Mouse (Mus musculus) hindbrain, postnatal 0 days (tissue): ENCODE data around the gene B3gat3. TPM values are rescaled to one million over a fixed set of nuclear protein-coding genes. Genes with fewer than 3 reads are reported as not detected.
"Not testable (repeated sequence)": the region's sequence is repeated elsewhere in the genome, so short reads cannot be mapped to it uniquely, and the experiment has no call there.

Experiments used
- ATAC-seq: fragments of 200-750 bp; cut with Nextera tagmentation; 2 replicates; pipeline ENCODE4 v1.8.0; 2017; ENCODE audit warnings: mild to moderate bottlenecking, moderate TSS enrichment, moderate library complexity
- DNase-seq: peaks from one replicate; pipeline ENCODE4 v3.0.0-alpha.2; 2015; ENCODE audit warnings: low spot score
- H3K27ac ChIP-seq: fragments of 300-500 bp; sonication (generic); 2 replicates; pipeline ENCODE4 v1.5.1; 2014; ENCODE audit warnings: mild to moderate bottlenecking
- H3K27me3 ChIP-seq: fragments of 300-500 bp; sonication (generic); 2 replicates; pipeline ENCODE4 v1.6.1; 2014; ENCODE audit warnings: low read length, mixed read lengths; ENCODE audit not compliant: insufficient read depth
- H3K36me3 ChIP-seq: fragments of 300-500 bp; sonication (generic); 2 replicates; pipeline ENCODE4 v1.6.1; 2014; ENCODE audit warnings: low read length, mixed read lengths; ENCODE audit not compliant: insufficient read depth
- H3K4me1 ChIP-seq: fragments of 300-500 bp; sonication (generic); 2 replicates; pipeline ENCODE4 v1.6.1; 2014; ENCODE audit warnings: antibody characterized with exemption, low read length, mixed read lengths; ENCODE audit not compliant: insufficient read depth
- H3K4me2 ChIP-seq: fragments of 300-500 bp; sonication (generic); 2 replicates; pipeline ENCODE4 v1.6.1; 2014; ENCODE audit warnings: low read depth, mild to moderate bottlenecking, low read length, moderate library complexity, mixed read lengths
- H3K4me3 ChIP-seq: fragments of 300-500 bp; sonication (generic); 2 replicates; pipeline ENCODE4 v1.5.1; 2014; ENCODE audit warnings: low read length
- H3K9ac ChIP-seq: fragments of 300-500 bp; sonication (generic); replicated peaks from 2 replicates; pipeline ENCODE4 v1.6.1; 2014; ENCODE audit warnings: mild to moderate bottlenecking, low read length, moderate library complexity, mixed read lengths
- H3K9me3 ChIP-seq: fragments of 300-500 bp; sonication (generic); 2 replicates; pipeline ENCODE4 v1.6.1; 2016; ENCODE audit warnings: low read length, mixed read lengths
- CTCF ChIP-seq: IDR thresholded peaks from 2 replicates; pipeline ENCODE4 v1.5.1; 2016; ENCODE audit warnings: antibody characterized with exemption, control low read depth, low read depth
- WGBS: fragments of 180-500 bp; shearing (Covaris S2); extraction: QIAGEN DNeasy Blood & Tissue Kit; methylation state at CpG from one replicate; pipeline ENCODE4 v1.1.7; 2014; 5-methylcytosine and 5-hydroxymethylcytosine counted together
- polyA plus RNA-seq: library from polyadenylated mRNA; unstranded; fragments of >200 nt; fragmentation: Nextera tagmentation; extraction: Ambion mirVana; gene quantifications from 2 replicates; pipeline ENCODE4 v1.2.1, GENCODE M21; 2015
- total RNA-seq: library from RNA; depleted of rRNA; stranded (reverse); fragments of >200 nt; gene quantifications from 2 replicates; pipeline ENCODE4 v1.2.3, GENCODE M21; 2014

B3gat3 gene
- total and polyA plus RNA-seq, 2 experiments from 2014 or later = 92.3 to 97.5 TPM

DNA sequence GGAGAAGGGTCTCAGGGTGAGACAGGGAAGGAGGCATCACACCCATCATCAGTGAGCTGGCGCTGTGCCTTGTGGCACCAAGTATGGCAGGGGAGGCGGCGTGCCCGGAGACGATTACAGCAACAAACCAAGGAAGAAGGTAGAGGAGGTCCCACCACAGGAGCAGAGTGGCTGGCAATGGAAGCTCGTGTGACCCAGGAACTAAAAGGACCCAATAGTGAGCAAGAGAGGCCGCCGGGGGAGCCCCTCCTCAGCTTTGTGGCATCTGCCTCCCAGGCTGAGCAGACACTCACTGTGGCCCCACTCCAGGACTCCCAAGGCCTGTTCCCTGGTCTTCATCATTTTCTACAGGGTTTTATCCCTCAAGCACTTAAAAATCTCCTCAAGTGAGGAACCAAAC is 45.6 kb downstream of the B3gat3 start:
- Histone ChIP-seq H3K4me1 (peaks cover 6% of the 10 kb centered on the region; the same call in 1 of the 2 replicates), H3K27me3 (no peaks in the 10 kb centered on the region), H3K36me3 (peaks cover 46% of the 10 kb centered on the region), H3K4me3 (no peak overlapping the region), H3K27ac (peak overlapping the region; percentile 76), H3K9ac (peak overlapping the region; percentile 54; the same call in 1 of the 2 replicates), H3K4me2 (peak overlapping the region; percentile 86; the same call in 1 of the 2 replicates), H3K9me3 (no peaks in the 10 kb centered on the region)
- DNase-seq (no peak), ATAC-seq (no peak)
- TF ChIP-seq CTCF = no peak
- WGBS = 71% methylated on average over 8 of the region's 8 CpGs

DNA sequence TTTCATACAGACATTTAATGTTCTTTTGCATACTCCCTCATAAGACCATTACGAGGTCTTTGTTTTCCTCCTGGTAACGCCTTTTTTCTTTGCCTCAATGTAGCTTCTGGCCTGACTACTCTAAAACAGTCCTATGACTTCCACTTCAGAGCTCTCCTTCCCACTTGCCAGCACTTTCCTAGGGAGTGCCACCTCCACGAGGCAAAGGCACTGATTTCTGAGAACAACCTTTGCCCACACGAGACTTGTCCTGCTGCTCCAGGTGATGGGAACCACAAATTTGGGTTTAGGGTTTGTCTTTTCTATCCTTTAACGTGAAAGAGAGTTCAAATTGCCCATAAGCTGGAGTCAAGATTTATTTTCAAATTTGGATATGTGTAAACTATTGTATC is 46.0 kb downstream of the B3gat3 start:
- WGBS = 41% methylated on average over 5 of the region's 5 CpGs
- H3K4me1 ChIP-seq = peaks cover 6% of the 10 kb centered on the region; the same call in 1 of the 2 replicates
- peak overlapping the region; percentile 80 for H3K4me3 ChIP-seq
- TF ChIP-seq CTCF = no peak
- H3K27me3 ChIP-seq = no peaks in the 10 kb centered on the region
- H3K9ac ChIP-seq = peak overlapping the region; percentile 54
- H3K9me3 ChIP-seq = no peaks in the 10 kb centered on the region
- peak overlapping the region; percentile 76 for H3K27ac ChIP-seq
- H3K36me3 ChIP-seq = peaks cover 50% of the 10 kb centered on the region
- ATAC-seq (no peak), DNase-seq (no peak)
- H3K4me2 ChIP-seq = peak overlapping the region; percentile 86

DNA sequence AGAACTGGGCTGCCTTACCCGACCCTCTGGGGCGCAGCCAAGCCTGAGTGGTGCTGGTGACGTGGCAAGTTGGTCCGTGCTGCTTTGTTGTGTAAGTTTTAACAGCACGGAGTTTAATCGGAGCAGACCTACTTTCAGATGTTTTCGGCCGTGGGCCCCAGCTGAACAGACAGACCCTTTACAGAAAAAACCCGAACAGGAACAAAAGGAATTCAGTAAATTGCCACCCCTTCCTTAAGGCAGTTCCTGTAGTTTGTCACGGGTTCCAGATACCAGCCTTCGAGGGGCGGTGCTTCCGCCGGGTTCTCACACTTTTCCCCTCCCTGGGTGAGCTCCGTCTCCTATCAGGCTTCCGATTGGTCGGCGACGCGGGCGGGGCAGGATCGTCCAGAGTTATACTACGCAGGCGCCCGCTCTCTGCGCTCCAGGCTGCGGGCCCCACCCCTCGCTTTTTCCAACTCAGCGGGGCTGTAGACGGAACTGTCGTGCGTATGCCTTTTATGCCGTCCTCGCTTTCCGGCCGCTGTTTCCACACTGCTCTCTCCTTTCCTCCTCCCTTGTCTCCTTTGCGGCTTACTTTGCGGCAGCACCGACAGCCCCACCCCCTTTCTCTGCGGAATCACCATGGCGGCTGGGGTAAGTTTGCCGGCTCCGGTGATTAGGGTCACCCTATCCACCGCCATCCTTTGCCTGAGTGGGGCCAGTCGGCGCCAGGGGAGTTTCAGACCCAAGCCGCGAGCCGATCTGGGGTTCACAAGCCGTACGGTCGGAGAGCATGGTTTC is 46.6 kb downstream of the B3gat3 start, which contains the start of gene Eef1g:
Eef1g (plus strand) TSS at position 452 of the 783 bp plus-strand sequence.
- H3K36me3 ChIP-seq = peaks cover 53% of the 10 kb centered on the region
- WGBS = under 1% methylated on average over 52 of the region's 52 CpGs
- no peak for TF ChIP-seq CTCF

DNA sequence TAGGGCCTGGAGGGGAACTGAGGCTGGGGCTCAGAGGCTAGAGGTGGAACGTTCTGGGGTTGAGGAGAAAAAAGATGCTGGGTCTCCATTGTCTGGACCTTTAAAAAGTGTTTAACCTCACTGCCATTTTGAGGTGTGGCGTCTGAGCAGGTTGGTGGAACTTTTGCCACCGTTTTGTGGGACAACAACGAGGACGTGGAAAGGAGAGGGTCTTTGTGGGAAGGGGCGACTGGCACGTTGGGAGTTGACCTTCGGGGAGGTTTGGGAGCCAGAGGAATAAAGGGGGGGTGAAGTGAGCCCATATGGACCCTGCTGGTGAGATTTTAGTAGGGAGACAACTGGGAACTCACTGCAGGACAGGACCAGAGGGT is 47.2 kb downstream of the B3gat3 start:
- peak overlapping the region; percentile 86 for H3K27ac ChIP-seq
- H3K36me3 ChIP-seq = peaks cover 53% of the 10 kb centered on the region
- TF ChIP-seq CTCF = no peak
- H3K4me1 ChIP-seq = peaks cover 6% of the 10 kb centered on the region; the same call in 1 of the 2 replicates
- DNase-seq = no peak
- H3K4me3 ChIP-seq = peak overlapping the region; percentile 80
- no peak for ATAC-seq
- no peaks in the 10 kb centered on the region for H3K9me3 ChIP-seq
- WGBS = under 1% methylated on average over 8 of the region's 8 CpGs
- H3K4me2 ChIP-seq = peak overlapping the region; percentile 86
- no peaks in the 10 kb centered on the region for H3K27me3 ChIP-seq
- H3K9ac ChIP-seq = peak overlapping the region; percentile 86

More for the DNA sequence above, 46.6 kb downstream of the B3gat3 start, which contains the start of gene Eef1g:
- Histone ChIP-seq H3K4me3 (peak within 1 kb of the TSS; percentile 80), H3K9me3 (no peaks in the 10 kb centered on the region), H3K9ac (peak within 1 kb of the TSS; percentile 86), H3K27me3 (no peaks in the 10 kb centered on the region), H3K27ac (peak within 1 kb of the TSS; percentile 86), H3K4me1 (peaks cover 6% of the 10 kb centered on the region; the same call in 1 of the 2 replicates), H3K4me2 (peak within 1 kb of the TSS; percentile 86)
- DNase-seq (peak; percentile 99), ATAC-seq (peak; percentile 99)

DNA sequence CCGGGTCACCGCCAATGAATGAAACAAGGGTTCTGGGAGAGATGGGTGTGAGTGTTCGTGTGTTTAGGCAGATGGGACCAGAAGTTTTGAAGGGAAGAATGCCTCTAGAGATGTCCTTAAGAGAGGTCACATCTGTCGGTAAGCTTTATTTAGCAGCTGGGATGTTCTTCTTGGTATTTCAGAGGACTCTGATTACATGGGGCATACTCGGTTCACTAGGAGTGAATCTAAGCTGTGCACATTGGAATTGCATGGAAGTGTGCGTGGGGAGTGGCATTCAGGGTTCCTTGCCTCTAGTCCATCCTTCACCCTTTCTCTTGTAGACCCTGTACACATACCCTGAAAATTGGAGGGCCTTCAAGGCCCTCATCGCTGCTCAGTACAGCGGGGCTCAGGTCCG is 47.7 kb downstream of the B3gat3 start:
- no peak for DNase-seq
- WGBS = 5% methylated on average over 7 of the region's 9 CpGs
- no peak for ATAC-seq

DNA sequence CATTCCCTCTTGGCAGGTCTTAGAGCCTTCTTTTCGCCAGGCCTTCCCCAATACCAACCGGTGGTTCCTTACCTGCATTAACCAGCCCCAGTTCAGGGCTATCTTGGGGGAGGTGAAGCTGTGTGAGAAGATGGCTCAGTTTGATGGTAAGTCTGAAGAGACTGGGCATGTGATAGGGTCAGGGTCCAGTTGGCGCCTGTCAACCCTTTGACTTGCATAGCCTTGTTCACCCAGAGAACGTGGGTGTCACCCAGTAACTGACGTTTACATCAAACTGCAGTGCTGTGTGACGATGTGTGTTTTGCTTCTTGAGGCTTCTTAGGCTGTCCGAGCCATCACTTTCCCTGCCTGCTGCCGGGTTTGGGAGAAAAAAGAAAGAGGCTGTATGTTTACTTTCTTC is 52.3 kb downstream of the B3gat3 start:
- 93% methylated on average over 8 of the region's 8 CpGs for WGBS
- not testable (repeated sequence) for H3K4me1 ChIP-seq, H3K9me3 ChIP-seq, H3K27ac ChIP-seq, DNase-seq, H3K4me3 ChIP-seq, H3K4me2 ChIP-seq, H3K27me3 ChIP-seq, H3K9ac ChIP-seq, ATAC-seq
- peaks cover 48% of the 10 kb centered on the region for H3K36me3 ChIP-seq

More for the DNA sequence above, 47.7 kb downstream of the B3gat3 start:
- Histone ChIP-seq H3K27me3 (no peaks in the 10 kb centered on the region), H3K27ac (peak overlapping the region; percentile 86; the same call in 1 of the 2 replicates), H3K4me2 (peak overlapping the region; percentile 86), H3K9me3 (no peaks in the 10 kb centered on the region), H3K4me3 (peak overlapping the region; percentile 80), H3K9ac (peak overlapping the region; percentile 86), H3K4me1 (peaks cover 6% of the 10 kb centered on the region; the same call in 1 of the 2 replicates), H3K36me3 (peaks cover 53% of the 10 kb centered on the region)
- TF ChIP-seq CTCF = no peak

DNA sequence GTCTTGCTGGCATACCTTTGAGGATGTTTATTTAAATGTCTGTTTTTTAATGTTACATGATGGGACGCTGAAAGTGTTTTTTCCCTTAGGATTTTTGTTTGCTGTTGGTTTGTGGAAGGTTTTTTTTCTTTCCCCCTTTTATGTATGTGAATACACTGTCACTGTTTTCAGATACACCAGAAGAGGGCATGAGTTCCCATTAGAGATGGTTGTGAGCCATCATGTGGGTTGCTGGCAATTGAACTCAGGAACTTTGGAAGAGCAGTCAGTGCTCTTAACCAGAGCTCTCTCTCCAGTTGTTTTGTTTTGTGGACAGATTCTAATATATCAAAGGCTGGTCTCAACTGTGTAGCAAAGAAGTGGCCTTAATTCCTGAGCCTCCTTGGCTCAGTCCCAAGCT is 54.5 kb downstream of the B3gat3 start:
- ATAC-seq (no peak), DNase-seq (no peak)
- Histone ChIP-seq H3K4me1 (no peaks in the 10 kb centered on the region), H3K9ac (no peak overlapping the region), H3K4me3 (no peak overlapping the region), H3K27ac (no peak overlapping the region), H3K27me3 (no peaks in the 10 kb centered on the region), H3K9me3 (no peaks in the 10 kb centered on the region), H3K36me3 (peaks cover 60% of the 10 kb centered on the region), H3K4me2 (no peak overlapping the region)
- 92% methylated on average over 1 of the region's 1 CpGs for WGBS
- peak; percentile 21 for TF ChIP-seq CTCF
